Mouse (Mus musculus) myocyte (in vitro differentiated cells): ENCODE measurements around the gene Usp46.

Experiments used
- CEBPB ChIP-seq: IDR thresholded peaks from 2 replicates; pipeline ENCODE4 v1.6.1; 2011; ENCODE audit warnings: mild to moderate bottlenecking, moderate library complexity; ENCODE audit not compliant: poor library complexity, insufficient read depth, severe bottlenecking
- E2F4 ChIP-seq: IDR thresholded peaks from one replicate; pipeline ENCODE4 v1.6.1; 2011; ENCODE audit warnings: mild to moderate bottlenecking, control low read depth, moderate library complexity; ENCODE audit not compliant: insufficient read depth
- MAX ChIP-seq: IDR thresholded peaks from one replicate; pipeline ENCODE4 v1.6.1; 2011; ENCODE audit warnings: low read depth, mild to moderate bottlenecking, control low read depth
- MYOG ChIP-seq, 3 experiments: IDR thresholded peaks; one replicate each; pipeline ENCODE4 v1.6.1; 2011; ENCODE audit warnings: control low read depth in 2 of 3, low read depth in 2 of 3, mild to moderate bottlenecking in 2 of 3; ENCODE audit not compliant: insufficient read length in 2 of 3, control insufficient read depth in 1 of 3, insufficient read depth in 1 of 3
- POLR2A ChIP-seq: IDR thresholded peaks from one replicate; pipeline ENCODE4 v1.6.1; 2011; ENCODE audit warnings: low read depth, mild to moderate bottlenecking, control low read depth, moderate library complexity; ENCODE audit not compliant: insufficient read length
- POLR2AphosphoS2 ChIP-seq: IDR thresholded peaks from one replicate; pipeline ENCODE4 v1.6.1; 2011; ENCODE audit warnings: low read depth, control low read depth; ENCODE audit not compliant: insufficient read length
- REST ChIP-seq: IDR thresholded peaks from one replicate; pipeline ENCODE4 v1.6.1; 2011; ENCODE audit warnings: mild to moderate bottlenecking, control low read depth, moderate library complexity; ENCODE audit not compliant: insufficient read depth, insufficient read length
- SRF ChIP-seq: IDR thresholded peaks from one replicate; pipeline ENCODE4 v1.6.1; 2011; ENCODE audit warnings: low read depth; ENCODE audit not compliant: control insufficient read depth, insufficient read length
- TCF12 ChIP-seq: IDR thresholded peaks from one replicate; pipeline ENCODE4 v1.6.1; 2011; ENCODE audit warnings: mild to moderate bottlenecking, control low read depth; ENCODE audit not compliant: poor library complexity, insufficient read depth, severe bottlenecking
- TCF3 ChIP-seq: IDR thresholded peaks from one replicate; pipeline ENCODE4 v1.6.1; 2011; ENCODE audit warnings: low read depth, control low read depth; ENCODE audit not compliant: insufficient read length
- USF1 ChIP-seq: IDR thresholded peaks from one replicate; pipeline ENCODE4 v1.6.1; 2011; ENCODE audit warnings: low read depth, mild to moderate bottlenecking, control low read depth, moderate library complexity

DNA sequence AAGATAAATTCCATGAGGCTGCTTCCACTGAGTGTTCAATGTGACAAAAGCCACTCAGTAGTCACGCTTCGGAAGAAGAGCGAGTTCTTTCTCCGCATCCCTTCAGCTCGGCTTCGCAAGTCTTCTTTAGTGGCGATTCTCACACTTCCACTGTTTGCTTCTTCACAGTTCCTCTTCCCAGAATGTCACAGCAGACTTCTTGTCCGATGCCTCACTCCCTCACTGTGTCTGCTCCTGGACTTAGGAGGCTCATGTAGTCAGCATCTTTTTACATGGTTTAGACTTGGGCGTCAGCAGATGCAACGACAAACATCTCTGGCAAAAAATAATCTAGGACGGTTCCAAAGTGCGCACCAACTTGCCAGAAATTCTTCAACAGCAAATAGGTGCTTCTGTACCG lies 75.9 kb downstream of the Usp46 start:
- TF ChIP-seq POLR2A: no peak
- no peak for TF ChIP-seq TCF12
- no peak for TF ChIP-seq USF1
- TF ChIP-seq MAX: no peak
- no peak for TF ChIP-seq REST
- no peak for TF ChIP-seq CEBPB
- TF ChIP-seq TCF3: no peak
- TF ChIP-seq MYOG (IDR thresholded peaks at IDR 0.05; ENCODE audit: control insufficient read depth in 1 of 3, insufficient read depth in 1 of 3, insufficient read length in 2 of 3, low read depth in 2 of 3): no peak
- TF ChIP-seq POLR2AphosphoS2: no peak
- no peak for TF ChIP-seq E2F4
- TF ChIP-seq SRF: no peak
